ENCODE assay signal across 21 mouse cellular contexts in the genomic region with DNA sequence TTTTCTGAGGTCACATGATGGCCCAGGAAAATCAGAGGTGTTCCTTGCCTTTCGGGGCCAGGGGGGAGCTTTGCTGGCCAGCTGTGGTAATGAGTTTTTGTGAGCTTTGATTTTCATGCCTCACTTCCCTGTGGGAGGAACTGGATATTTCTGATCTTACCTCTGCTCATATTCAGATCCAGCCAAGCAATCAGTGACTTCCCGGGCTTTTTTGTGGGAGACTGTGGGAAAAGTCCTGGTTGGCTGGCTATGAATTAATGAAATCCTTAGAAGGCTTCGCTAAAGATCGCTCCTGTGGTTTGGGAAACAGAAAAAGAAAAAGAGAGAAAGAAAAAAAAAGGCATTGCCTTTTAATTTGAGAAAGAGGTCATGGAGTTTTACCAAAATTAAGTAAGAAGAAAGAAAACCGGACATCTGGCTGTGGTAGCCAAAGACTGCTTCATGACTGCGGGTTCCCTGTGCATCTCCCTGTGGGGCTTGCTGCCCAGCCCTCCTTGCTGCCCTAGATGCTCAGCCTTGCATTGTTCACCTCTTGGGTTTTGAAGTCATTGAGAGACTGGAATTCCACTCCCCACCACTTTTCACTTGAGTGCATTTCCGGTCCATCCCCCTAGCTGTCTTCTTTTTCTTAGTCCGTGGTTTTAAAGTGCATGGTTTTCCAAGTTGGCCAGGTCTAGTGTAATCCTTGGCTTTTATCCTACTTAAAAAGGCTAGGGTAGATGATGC. TPM values are rescaled to one million over a fixed set of nuclear protein-coding genes. Genes with fewer than 3 reads are reported as not detected.
A peak's percentile ranks its signal among the peaks of the same experiment; 100 is the strongest.
DNase-seq lines count a peak whose midpoint lies in the region; ATAC-seq and TF ChIP-seq lines count a peak whose summit lies in the region.
"Had no signal": no experiment of that assay in that cellular context is flagged by ENCODE, and none has a peak within 500 bp of the region (broad histone marks: within the 10 kb centered on the region; RNA-seq: fewer than 3 reads in every experiment).

No protein-coding gene starts in this region.

- no peak for TF ChIP-seq CTCF in hindbrain, postnatal 0 days (IDR thresholded peaks at IDR 0.05; ENCODE audit: low read depth)

- H3K4me2 ChIP-seq in hindbrain, embryonic 12.5 days (replicated peaks), result no peak overlapping the region
- no peak overlapping the region for H3K4me2 ChIP-seq in hindbrain, postnatal 0 days (ENCODE audit: low read depth, low read length)
- H3K4me2 ChIP-seq in midbrain, embryonic 13.5 days (replicated peaks), result no peak overlapping the region
- H3K4me2 ChIP-seq in midbrain, embryonic 16.5 days (ENCODE audit: low read length), result no peak overlapping the region
- H3K4me2 ChIP-seq in embryonic facial prominence, embryonic 13.5 days, result no peak overlapping the region
- H3K4me2 ChIP-seq: liver, embryonic 12.5 days; neural tube, embryonic 13.5 days had no signal

- ATAC-seq in hindbrain, embryonic 12.5 days (ENCODE audit: low FRiP score), result no peak
- ATAC-seq in hindbrain, postnatal 0 days, result no peak
- no peak for ATAC-seq in midbrain, embryonic 13.5 days
- no peak for ATAC-seq in midbrain, embryonic 16.5 days
- ATAC-seq in embryonic facial prominence, embryonic 13.5 days (ENCODE audit: insufficient number of reproducible peaks, insufficient read depth, low FRiP score, low TSS enrichment, low read depth), result no peak
- ATAC-seq: intestine, embryonic 16.5 days; liver, embryonic 12.5 days had no signal

- DNase-seq in hindbrain, postnatal 0 days (ENCODE audit: low spot score), result no peak
- no peak for DNase-seq in spleen, adult 12 weeks (ENCODE audit: low spot score)
- DNase-seq in yolk sac, embryonic 10.5 days (ENCODE audit: low spot score), result no peak
- DNase-seq: adrenal gland, adult 2 months; cerebellum, adult 2 months; heart, postnatal 36 days; thymus, postnatal 36 days had no signal

- H3K9me3 ChIP-seq in hindbrain, embryonic 12.5 days (replicated peaks), result no peaks in the 10 kb centered on the region
- no peaks in the 10 kb centered on the region for H3K9me3 ChIP-seq in hindbrain, postnatal 0 days (ENCODE audit: low read length)
- H3K9me3 ChIP-seq in midbrain, embryonic 13.5 days, result no peaks in the 10 kb centered on the region
- H3K9me3 ChIP-seq in midbrain, embryonic 16.5 days (replicated peaks; ENCODE audit: control insufficient read depth, low read length, poor library complexity, severe bottlenecking), result no peaks in the 10 kb centered on the region
- no peaks in the 10 kb centered on the region for H3K9me3 ChIP-seq in embryonic facial prominence, embryonic 13.5 days
- H3K9me3 ChIP-seq: heart, embryonic 10.5 days; liver, embryonic 12.5 days; neural tube, embryonic 13.5 days had no signal

- WGBS in hindbrain, embryonic 12.5 days, result 19% methylated on average over 8 of the region's 8 CpGs
- 31% methylated on average over 8 of the region's 8 CpGs for WGBS in hindbrain, postnatal 0 days
- WGBS in midbrain, embryonic 13.5 days, result 12% methylated on average over 8 of the region's 8 CpGs
- WGBS in midbrain, embryonic 16.5 days, result 17% methylated on average over 8 of the region's 8 CpGs
- 18% methylated on average over 8 of the region's 8 CpGs for WGBS in embryonic facial prominence, embryonic 13.5 days

- H3K36me3 ChIP-seq in hindbrain, embryonic 12.5 days, result no peaks in the 10 kb centered on the region
- no peaks in the 10 kb centered on the region for H3K36me3 ChIP-seq in hindbrain, postnatal 0 days (ENCODE audit: insufficient read depth, low read length)
- no peaks in the 10 kb centered on the region for H3K36me3 ChIP-seq in midbrain, embryonic 13.5 days
- no peaks in the 10 kb centered on the region for H3K36me3 ChIP-seq in midbrain, embryonic 16.5 days (ENCODE audit: control insufficient read depth, insufficient read depth, low read length)
- no peaks in the 10 kb centered on the region for H3K36me3 ChIP-seq in embryonic facial prominence, embryonic 13.5 days
- H3K36me3 ChIP-seq: heart, embryonic 10.5 days; liver, embryonic 12.5 days; neural tube, embryonic 13.5 days had no signal

- no peak overlapping the region for H3K9ac ChIP-seq in hindbrain, embryonic 12.5 days
- no peak overlapping the region for H3K9ac ChIP-seq in hindbrain, postnatal 0 days (replicated peaks; ENCODE audit: low read length)
- no peak overlapping the region for H3K9ac ChIP-seq in midbrain, embryonic 13.5 days (replicated peaks)
- H3K9ac ChIP-seq in midbrain, embryonic 16.5 days (ENCODE audit: low read depth, low read length), result no peak overlapping the region
- H3K9ac ChIP-seq in embryonic facial prominence, embryonic 13.5 days, result no peak overlapping the region
- H3K9ac ChIP-seq: liver, embryonic 12.5 days; neural tube, embryonic 13.5 days had no signal

- H3K4me1 ChIP-seq in hindbrain, embryonic 12.5 days, result peaks cover 76% of the 10 kb centered on the region
- peaks cover 15% of the 10 kb centered on the region for H3K4me1 ChIP-seq in hindbrain, postnatal 0 days (ENCODE audit: insufficient read depth, low read length)
- H3K4me1 ChIP-seq in midbrain, embryonic 13.5 days (replicated peaks), result peaks cover 59% of the 10 kb centered on the region
- peaks cover 22% of the 10 kb centered on the region for H3K4me1 ChIP-seq in midbrain, embryonic 16.5 days (ENCODE audit: control insufficient read depth, insufficient read depth, low read length)
- H3K4me1 ChIP-seq in embryonic facial prominence, embryonic 13.5 days, result peaks cover 94% of the 10 kb centered on the region

- peak overlapping the region; percentile 52; the same call in 1 of the 2 replicates for H3K27ac ChIP-seq in hindbrain, embryonic 12.5 days
- no peak overlapping the region; the same call in 1 of the 2 replicates for H3K27ac ChIP-seq in hindbrain, postnatal 0 days
- H3K27ac ChIP-seq in midbrain, embryonic 13.5 days, result peak overlapping the region; percentile 35; the same call in 1 of the 2 replicates
- no peak overlapping the region for H3K27ac ChIP-seq in midbrain, embryonic 16.5 days (ENCODE audit: low read length)
- H3K27ac ChIP-seq in embryonic facial prominence, embryonic 13.5 days, result peak overlapping the region; percentile 44
- H3K27ac ChIP-seq: heart, embryonic 10.5 days; liver, embryonic 12.5 days; neural tube, embryonic 13.5 days had no signal

- no peak overlapping the region for H3K4me3 ChIP-seq in hindbrain, embryonic 12.5 days
- H3K4me3 ChIP-seq in hindbrain, postnatal 0 days (ENCODE audit: low read length), result no peak overlapping the region
- no peak overlapping the region for H3K4me3 ChIP-seq in midbrain, embryonic 13.5 days (replicated peaks)
- H3K4me3 ChIP-seq in midbrain, embryonic 16.5 days (ENCODE audit: low read depth, low read length), result no peak overlapping the region
- no peak overlapping the region for H3K4me3 ChIP-seq in embryonic facial prominence, embryonic 13.5 days
- H3K4me3 ChIP-seq: heart, embryonic 10.5 days; liver, embryonic 12.5 days; neural tube, embryonic 13.5 days had no signal

- 0 out of 2 replicates have a peak, but pooled peaks cover 5% of the 10 kb centered on the region for H3K27me3 ChIP-seq in hindbrain, embryonic 12.5 days
- no peaks in the 10 kb centered on the region for H3K27me3 ChIP-seq in hindbrain, postnatal 0 days (ENCODE audit: insufficient read depth, low read length)
- peaks cover 41% of the 10 kb centered on the region for H3K27me3 ChIP-seq in midbrain, embryonic 13.5 days
- H3K27me3 ChIP-seq in midbrain, embryonic 16.5 days (ENCODE audit: control insufficient read depth, insufficient read depth, low read depth, low read length), result no peaks in the 10 kb centered on the region
- H3K27me3 ChIP-seq in embryonic facial prominence, embryonic 13.5 days, result no peaks in the 10 kb centered on the region
- H3K27me3 ChIP-seq: neural tube, embryonic 13.5 days had no signal

RNA-seq across cellular contexts. Expression of a gene that starts 9.7 kb away (rescaled TPM):
- 7.6 and 8.6 TPM in 2 replicates for polyA plus RNA-seq in hindbrain, embryonic 12.5 days (2016; fragmentation: Nextera tagmentation; extraction: Ambion mirVana)
- 10.6 and 16.1 TPM in 2 replicates for total RNA-seq in hindbrain, postnatal 0 days (2014; rRNA removed)
- polyA plus RNA-seq in hindbrain, postnatal 0 days (2015; fragmentation: Nextera tagmentation; extraction: Ambion mirVana), result 2.8 and 3.1 TPM in 2 replicates
- 2.5 and 2.8 TPM in 2 replicates for polyA plus RNA-seq in midbrain, embryonic 13.5 days (2015; fragmentation: Nextera tagmentation; extraction: Ambion mirVana)
- polyA plus RNA-seq in midbrain, embryonic 16.5 days (2015; fragmentation: Nextera tagmentation; extraction: Ambion mirVana), result 1.9 and 2.3 TPM in 2 replicates
- polyA plus RNA-seq in embryonic facial prominence, embryonic 13.5 days (2015; fragmentation: Nextera tagmentation; extraction: Ambion mirVana), result 6.8 and 6.9 TPM in 2 replicates

RNA-seq across cellular contexts. Expression of a gene that starts 54.2 kb away (rescaled TPM):
- polyA plus RNA-seq in hindbrain, embryonic 12.5 days (2016; fragmentation: Nextera tagmentation; extraction: Ambion mirVana), result 0.23 TPM in 1 of 2 replicates, not detected in the other
- total RNA-seq in hindbrain, postnatal 0 days (2014; rRNA removed), result 0.25 TPM in 1 of 2 replicates, not detected in the other
- polyA plus RNA-seq in hindbrain, postnatal 0 days (2015; fragmentation: Nextera tagmentation; extraction: Ambion mirVana), result 0.19 and 0.59 TPM in 2 replicates
- polyA plus RNA-seq in midbrain, embryonic 13.5 days (2015; fragmentation: Nextera tagmentation; extraction: Ambion mirVana), result not detected in 2 replicates
- polyA plus RNA-seq in midbrain, embryonic 16.5 days (2015; fragmentation: Nextera tagmentation; extraction: Ambion mirVana), result 0.19 TPM in 1 of 2 replicates, not detected in the other
- 0.21 and 0.28 TPM in 2 replicates for polyA plus RNA-seq in embryonic facial prominence, embryonic 13.5 days (2015; fragmentation: Nextera tagmentation; extraction: Ambion mirVana)
- total RNA-seq: adrenal gland, adult 2 months; gastrocnemius, adult 8-10 months; heart, postnatal 36 days; layer of hippocampus, adult 8-10 months; megakaryocyte-erythroid progenitor cell, adult 5-6 weeks had no signal
- polyA plus RNA-seq: adrenal gland, adult 2 months; C2C12; cerebellum, adult 2 months; lung, embryonic 16.5 days; neural tube, embryonic 13.5 days; small intestine, adult 2 months had no signal

Comparison
In these comparisons a context has a peak if more than half of its experiments do, and no peak if none do; other contexts are left out.
1. H3K27ac ChIP-seq: peak in hindbrain, embryonic 12.5 days (single experiment), midbrain, embryonic 13.5 days (single experiment) and embryonic facial prominence, embryonic 13.5 days (single experiment); none in hindbrain, postnatal 0 days (single experiment) and midbrain, embryonic 16.5 days (single experiment).